Mouse (Mus musculus) MEL (cell line): ENCODE measurements around the gene Rfx1. TPM values are rescaled to one million over a fixed set of nuclear protein-coding genes. Genes with fewer than 3 reads are reported as not detected.

Experiments used
- DNase-seq: peaks from one replicate; pipeline ENCODE4 v3.0.0; 2011; ENCODE audit warnings: low read depth, low spot score
- H3K27ac ChIP-seq: 2 replicates; pipeline ENCODE4 v1.5.1; 2012; ENCODE audit warnings: low read depth, mild to moderate bottlenecking, control low read depth, low read length, moderate library complexity; ENCODE audit not compliant: control insufficient read depth
- H3K27me3 ChIP-seq, 2 experiments: fragments of 150-350 bp in 1 of 2; sonication (generic) in 1 of 2; 2 replicates each; pipeline ENCODE4 v1.6.1; 2012; ENCODE audit warnings: low read length in 2 of 2, mild to moderate bottlenecking in 2 of 2, improper control_type of control experiment in 1 of 2, moderate library complexity in 1 of 2; ENCODE audit not compliant: insufficient read depth in 2 of 2, control insufficient read depth in 1 of 2
- H3K36me3 ChIP-seq, 2 experiments: 2 replicates each; pipeline ENCODE4 v1.6.1; 2012 to 2014; ENCODE audit warnings: low read length in 2 of 2, improper control_type of control experiment in 1 of 2, inconsistent platforms in 1 of 2, mild to moderate bottlenecking in 1 of 2; ENCODE audit not compliant: insufficient read depth in 2 of 2, control insufficient read depth in 1 of 2
- H3K4me1 ChIP-seq, 2 experiments: fragments of 150-350 bp in 1 of 2; sonication (generic) in 1 of 2; 2 replicates each; pipeline ENCODE4 v1.6.1; 2012; ENCODE audit warnings: low read length in 2 of 2, improper control_type of control experiment in 1 of 2, mild to moderate bottlenecking in 1 of 2; ENCODE audit not compliant: insufficient read depth in 2 of 2, control insufficient read depth in 1 of 2
- H3K4me3 ChIP-seq, 2 experiments: fragments of 150-350 bp in 1 of 2; sonication (generic) in 1 of 2; 2 replicates each; pipeline ENCODE4 v1.5.1; 2012; ENCODE audit warnings: low read depth in 2 of 2, low read length in 2 of 2, mild to moderate bottlenecking in 2 of 2, moderate library complexity in 2 of 2, control low read depth in 1 of 2, improper control_type of control experiment in 1 of 2; ENCODE audit not compliant: control insufficient read depth in 1 of 2, insufficient read depth in 1 of 2
- H3K79me2 ChIP-seq: 2 replicates; pipeline ENCODE4 v1.6.1; 2012; ENCODE audit warnings: mild to moderate bottlenecking, low read length, moderate library complexity; ENCODE audit not compliant: control insufficient read depth, poor library complexity, insufficient read depth
- H3K9ac ChIP-seq: 2 replicates; pipeline ENCODE4 v1.6.1; 2012; ENCODE audit warnings: low read depth, mild to moderate bottlenecking, control low read depth, low read length, moderate library complexity; ENCODE audit not compliant: control insufficient read depth, poor library complexity, severe bottlenecking
- H3K9me3 ChIP-seq: fragments of 150-350 bp; sonication (generic); replicated peaks from 2 replicates; pipeline ENCODE4 v1.6.1; 2012; ENCODE audit warnings: mild to moderate bottlenecking, low read length, improper control_type of control experiment, moderate library complexity; ENCODE audit not compliant: insufficient read depth
- BHLHE40 ChIP-seq: IDR thresholded peaks from 2 replicates; pipeline ENCODE4 v1.6.1; 2012; ENCODE audit warnings: low read depth, mild to moderate bottlenecking, inconsistent platforms, low read length, improper control_type of control experiment, borderline replicate concordance
- CHD1 ChIP-seq: IDR thresholded peaks from 2 replicates; pipeline ENCODE4 v1.6.1; 2012; ENCODE audit warnings: low read depth, mild to moderate bottlenecking, inconsistent platforms, low read length, improper control_type of control experiment
- CHD2 ChIP-seq: IDR thresholded peaks from 2 replicates; pipeline ENCODE4 v1.6.1; 2011; ENCODE audit warnings: low read length, improper control_type of control experiment
- E2F4 ChIP-seq: IDR thresholded peaks from 2 replicates; pipeline ENCODE4 v1.6.1; 2011; ENCODE audit warnings: low read depth, low read length, improper control_type of control experiment, borderline replicate concordance
- ELF1 ChIP-seq: IDR thresholded peaks from 2 replicates; pipeline ENCODE4 v1.6.1; 2014; ENCODE audit warnings: low read depth, mild to moderate bottlenecking, inconsistent platforms, low read length, improper control_type of control experiment, moderate library complexity
- EP300 ChIP-seq, 2 experiments: IDR thresholded peaks; 2 replicates each; pipeline ENCODE4 v1.6.1; 2011; ENCODE audit warnings: improper control_type of control experiment in 2 of 2, low read length in 2 of 2, low read depth in 1 of 2, mild to moderate bottlenecking in 1 of 2
- ETS1 ChIP-seq: IDR thresholded peaks from 2 replicates; pipeline ENCODE4 v1.6.1; 2012; ENCODE audit warnings: low read depth, mild to moderate bottlenecking, inconsistent platforms, low read length, improper control_type of control experiment, moderate library complexity
- GABPA ChIP-seq: IDR thresholded peaks from 2 replicates; pipeline ENCODE4 v1.6.1; 2012; ENCODE audit warnings: low read depth, mild to moderate bottlenecking, inconsistent platforms, low read length, improper control_type of control experiment, moderate library complexity
- GATA1 ChIP-seq: IDR thresholded peaks from 2 replicates; pipeline ENCODE4 v1.6.1; 2011; ENCODE audit warnings: low read depth, low read length, improper control_type of control experiment
- HCFC1 ChIP-seq: IDR thresholded peaks from 2 replicates; pipeline ENCODE4 v1.6.1; 2012; ENCODE audit warnings: low read depth, mild to moderate bottlenecking, inconsistent platforms, low read length, improper control_type of control experiment, moderate library complexity
- JUND ChIP-seq: IDR thresholded peaks from 2 replicates; pipeline ENCODE4 v1.6.1; 2011; ENCODE audit warnings: low read depth, mild to moderate bottlenecking, improper control_type of control experiment, low read length
- MAFK ChIP-seq: IDR thresholded peaks from 2 replicates; pipeline ENCODE4 v1.6.1; 2011; ENCODE audit warnings: low read depth, mild to moderate bottlenecking, low read length, improper control_type of control experiment, borderline replicate concordance
- MAX ChIP-seq: IDR thresholded peaks from 2 replicates; pipeline ENCODE4 v1.6.1; 2011; ENCODE audit warnings: low read length, improper control_type of control experiment
- MAZ ChIP-seq: IDR thresholded peaks from 2 replicates; pipeline ENCODE4 v1.6.1; 2012; ENCODE audit warnings: low read depth, mild to moderate bottlenecking, inconsistent platforms, low read length, improper control_type of control experiment
- MYB ChIP-seq: IDR thresholded peaks from 2 replicates; pipeline ENCODE4 v1.6.1; 2011; ENCODE audit warnings: mild to moderate bottlenecking, low read depth, low read length, improper control_type of control experiment
- POLR2A ChIP-seq, 2 experiments: IDR thresholded peaks; 2 replicates each; pipeline ENCODE4 v1.6.1; 2011 to 2012; ENCODE audit warnings: low read length in 2 of 2, mild to moderate bottlenecking in 2 of 2, control low read depth in 1 of 2, improper control_type of control experiment in 1 of 2, low read depth in 1 of 2, moderate library complexity in 1 of 2; ENCODE audit not compliant: control insufficient read depth in 1 of 2, insufficient read depth in 1 of 2, poor library complexity in 1 of 2
- POLR2AphosphoS2 ChIP-seq: IDR thresholded peaks from 2 replicates; pipeline ENCODE4 v1.6.1; 2011; ENCODE audit warnings: low read length, improper control_type of control experiment
- POLR2AphosphoS5 ChIP-seq: IDR thresholded peaks from 2 replicates; pipeline ENCODE4 v1.6.1; 2012; ENCODE audit warnings: low read depth, borderline replicate concordance, mild to moderate bottlenecking, inconsistent platforms, low read length, moderate library complexity, mixed read lengths
- RAD21 ChIP-seq: IDR thresholded peaks from 2 replicates; pipeline ENCODE4 v1.6.1; 2011; ENCODE audit warnings: mild to moderate bottlenecking, low read depth, low read length, improper control_type of control experiment
- RCOR1 ChIP-seq: IDR thresholded peaks from 2 replicates; pipeline ENCODE4 v1.6.1; 2012; ENCODE audit warnings: low read depth, mild to moderate bottlenecking, inconsistent platforms, low read length, improper control_type of control experiment
- SIN3A ChIP-seq: IDR thresholded peaks from 2 replicates; pipeline ENCODE4 v1.6.1; 2012; ENCODE audit warnings: low read length, improper control_type of control experiment, inconsistent platforms
- SMC3 ChIP-seq: IDR thresholded peaks from 2 replicates; pipeline ENCODE4 v1.6.1; 2011; ENCODE audit warnings: low read depth, low read length, improper control_type of control experiment
- TAL1 ChIP-seq: IDR thresholded peaks from 2 replicates; pipeline ENCODE4 v1.6.1; 2012; ENCODE audit warnings: mild to moderate bottlenecking, inconsistent platforms, low read length, moderate library complexity, mixed read lengths
- TBP ChIP-seq: IDR thresholded peaks from 2 replicates; pipeline ENCODE4 v1.8.0; 2011; ENCODE audit warnings: low read depth, low read length, improper control_type of control experiment
- TCF12 ChIP-seq: IDR thresholded peaks from 2 replicates; pipeline ENCODE4 v1.6.1; 2014; ENCODE audit warnings: low read depth, mild to moderate bottlenecking, inconsistent platforms, low read length, improper control_type of control experiment, moderate library complexity
- UBTF ChIP-seq: IDR thresholded peaks from 2 replicates; pipeline ENCODE4 v1.6.1; 2012; ENCODE audit warnings: low read depth, mild to moderate bottlenecking, inconsistent platforms, low read length, improper control_type of control experiment, moderate library complexity, borderline replicate concordance; ENCODE audit not compliant: insufficient read depth
- USF1 ChIP-seq: IDR thresholded peaks from 2 replicates; pipeline ENCODE4 v1.6.1; 2014; ENCODE audit warnings: low read depth, mild to moderate bottlenecking, inconsistent platforms, low read length, improper control_type of control experiment, moderate library complexity
- ZKSCAN1 ChIP-seq: IDR thresholded peaks from 2 replicates; pipeline ENCODE4 v1.6.1; 2012; ENCODE audit warnings: low read depth, mild to moderate bottlenecking, inconsistent platforms, low read length, improper control_type of control experiment, moderate library complexity
- ZNF384 ChIP-seq: IDR thresholded peaks from 2 replicates; pipeline ENCODE4 v1.6.1; 2012; ENCODE audit warnings: low read depth, mild to moderate bottlenecking, inconsistent platforms, low read length, improper control_type of control experiment
- polyA plus RNA-seq, 2 experiments: library from polyadenylated mRNA; stranded (reverse) in 1 of 2; unstranded in 1 of 2; fragments of >175 nt in 1 of 2; fragments of >200 nt in 1 of 2; gene quantifications; 2 replicates each; pipeline versions ENCODE4 v1.2.1 to v1.2.4; 2012; ENCODE audit warnings: low replicate concordance in 2 of 2, low read depth in 1 of 2; ENCODE audit not compliant: insufficient read length in 2 of 2, insufficient read depth in 1 of 2, missing spikeins in 1 of 2
- total RNA-seq: library from RNA; depleted of rRNA; stranded (reverse); fragments of 300-350 nt; gene quantifications from 2 replicates; pipeline ENCODE4 v1.2.3, GENCODE M21; 2012

The Rfx1 gene
- total and polyA plus RNA-seq, 3 experiments: 3.9 to 10.4 TPM; not detected in 1

DNA sequence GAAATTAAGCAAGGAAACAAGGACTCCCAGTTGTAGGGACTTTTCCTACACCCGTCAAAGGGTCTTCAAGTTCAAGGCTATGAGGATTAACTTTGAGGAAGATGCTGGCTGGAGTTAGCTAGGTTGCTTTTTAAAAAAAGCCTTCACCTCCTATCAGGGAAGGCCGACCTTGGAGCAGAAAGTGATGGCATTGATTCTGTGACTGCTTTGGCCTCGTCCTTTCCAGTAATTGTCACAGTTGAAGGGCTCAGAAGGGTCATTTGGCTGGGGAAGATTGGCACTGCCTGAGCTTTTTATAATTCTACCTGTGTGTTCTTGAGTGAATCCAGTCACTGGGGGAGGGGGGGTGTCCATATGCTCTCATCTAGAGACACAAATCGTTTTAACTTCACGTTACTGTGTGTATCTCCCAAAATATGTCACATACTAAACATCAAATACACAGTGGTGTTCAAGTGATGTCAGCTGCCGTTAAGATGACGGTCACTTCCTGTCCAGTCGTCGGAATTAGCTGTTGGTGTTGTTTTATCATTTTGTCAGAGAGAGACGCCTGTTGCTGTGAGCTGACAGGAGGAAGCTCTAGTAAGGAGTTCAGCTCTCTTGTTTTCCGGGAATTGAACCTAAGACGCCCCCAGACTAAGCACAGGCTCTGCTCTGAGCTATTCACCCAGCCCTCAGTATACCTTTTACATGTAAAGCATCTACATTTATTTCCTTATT is 1.8 kb downstream of the Rfx1 start:
- no peak overlapping the region for H3K9ac ChIP-seq
- no peak overlapping the region for H3K27ac ChIP-seq
- peaks cover 0 to 25% of the 10 kb centered on the region in 2 experiments; a peak in 2 of 4 replicates for H3K36me3 ChIP-seq
- H3K4me3 ChIP-seq: no peak overlapping the region
- H3K79me2 ChIP-seq: peaks cover 14% of the 10 kb centered on the region
- H3K27me3 ChIP-seq: no peaks in the 10 kb centered on the region
- no peak for DNase-seq
- H3K9me3 ChIP-seq: no peaks in the 10 kb centered on the region
- no peak for TF ChIP-seq HCFC1
- TF ChIP-seq BHLHE40: no peak
- TF ChIP-seq TBP: no peak
- no peak for TF ChIP-seq TAL1
- TF ChIP-seq ZNF384: no peak
- no peak for TF ChIP-seq MAFK
- no peak for TF ChIP-seq JUND
- no peak for TF ChIP-seq MAZ
- TF ChIP-seq RCOR1: no peak
- TF ChIP-seq GATA1: no peak
- no peak for TF ChIP-seq SMC3
- no peak for TF ChIP-seq CHD1
- no peak for TF ChIP-seq POLR2AphosphoS5
- no peak for TF ChIP-seq POLR2A (IDR thresholded peaks at IDR 0.05; ENCODE audit: control insufficient read depth in 1 of 2, insufficient read depth in 1 of 2, low read depth in 1 of 2, low read length in 2 of 2, poor library complexity in 1 of 2)
- peaks cover 6 to 24% of the 10 kb centered on the region in 2 experiments for H3K4me1 ChIP-seq

DNA sequence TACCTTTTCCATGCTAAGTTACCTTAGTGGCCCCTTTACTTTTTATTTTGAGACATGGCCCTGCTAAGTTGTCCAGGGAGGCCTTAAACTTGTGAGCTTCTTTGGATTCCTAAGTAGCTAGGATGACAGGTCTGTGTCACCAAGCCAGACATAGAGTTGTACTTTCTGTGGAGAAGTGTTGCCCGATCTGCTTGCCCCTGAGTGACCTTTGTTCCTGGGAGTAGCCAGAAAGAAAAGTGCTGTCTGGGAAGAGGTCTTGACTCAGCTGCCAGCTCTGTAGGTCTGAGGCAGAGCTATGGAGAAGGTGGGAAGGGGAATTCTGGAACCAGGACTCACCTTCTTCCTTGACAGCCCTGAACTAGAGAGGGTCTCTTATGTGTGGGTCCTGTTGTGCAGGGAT is 2.5 kb downstream of the Rfx1 start:
- Histone ChIP-seq H3K9ac (no peak overlapping the region), H3K27me3 (no peaks in the 10 kb centered on the region), H3K27ac (no peak overlapping the region), H3K36me3 (peaks cover 0 to 20% of the 10 kb centered on the region in 2 experiments; a peak in 2 of 4 replicates), H3K4me1 (peaks cover 3 to 18% of the 10 kb centered on the region in 2 experiments), H3K4me3 (no peak overlapping the region), H3K9me3 (no peaks in the 10 kb centered on the region), H3K79me2 (peaks cover 14% of the 10 kb centered on the region)
- DNase-seq: no peak
- TF ChIP-seq RCOR1 (no peak), MAX (no peak), RAD21 (no peak), ZNF384 (no peak), EP300 (IDR thresholded peaks at IDR 0.05; ENCODE audit: low read depth in 1 of 2, low read length in 2 of 2) (no peak), POLR2AphosphoS2 (no peak), ELF1 (no peak), TCF12 (no peak), GABPA (no peak), ETS1 (no peak), CHD2 (no peak), E2F4 (no peak), ZKSCAN1 (no peak), USF1 (no peak), MYB (no peak), UBTF (no peak), TAL1 (no peak), SIN3A (no peak)
